8 mouse cellular contexts compared by ENCODE assay signal in the genomic region with DNA sequence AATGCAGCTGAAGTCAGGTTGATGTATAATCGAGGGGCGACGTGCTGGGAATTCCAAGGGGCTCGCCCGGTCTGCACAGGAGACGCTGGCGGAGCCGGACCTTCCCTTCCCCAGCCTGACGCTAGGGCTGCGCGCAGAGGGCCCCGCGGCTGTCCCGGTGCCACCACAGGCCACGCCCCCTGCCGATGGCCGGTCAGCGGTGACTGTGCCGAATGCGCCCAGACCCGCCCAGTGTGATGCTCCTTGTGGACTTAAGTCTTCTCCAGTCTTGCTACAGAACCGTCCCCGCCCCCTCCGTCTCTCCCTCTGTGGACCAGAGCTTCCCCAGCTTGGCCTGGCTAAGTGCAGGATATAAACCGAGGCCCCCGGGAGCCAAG. TPM values are rescaled to one million over a fixed set of nuclear protein-coding genes. Genes with fewer than 3 reads are reported as not detected.
DNase-seq lines count a peak whose midpoint lies in the region; ATAC-seq lines count a peak whose summit lies in the region.

No protein-coding gene starts in this region.

- H3K4me3 ChIP-seq in brown adipose tissue, adult 24 weeks (ENCODE audit: insufficient read depth, low read depth, low read length), result peak overlapping the region; percentile 64
- peak overlapping the region; percentile 48 to 84 for H3K4me3 ChIP-seq in heart, embryonic 14.5 days (ENCODE audit: control insufficient read depth in 1 of 2, insufficient read depth in 1 of 2, low read depth in 1 of 2, low read length in 2 of 2)
- peak overlapping the region; percentile 83 for H3K4me3 ChIP-seq in liver, embryonic 13.5 days (replicated peaks)
- H3K4me3 ChIP-seq in stomach, embryonic 16.5 days (replicated peaks; ENCODE audit: low read length), result peak overlapping the region; percentile 59

- peak; percentile 76 for ATAC-seq in erythroid progenitor cell, adult 5-6 weeks (replicated peaks; ENCODE audit: low FRiP score, poor library complexity, severe bottlenecking)
- peak; percentile 87 for ATAC-seq in heart, embryonic 14.5 days (ENCODE audit: insufficient number of reproducible peaks, insufficient read depth, low FRiP score, low read depth)
- peak; percentile 86 for ATAC-seq in liver, embryonic 13.5 days (ENCODE audit: low read depth)
- peak; percentile 89 for ATAC-seq in stomach, embryonic 16.5 days (ENCODE audit: insufficient read depth, low FRiP score)

- no peaks in the 10 kb centered on the region for H3K9me3 ChIP-seq in heart, embryonic 14.5 days (ENCODE audit: control insufficient read depth, low read length)
- no peaks in the 10 kb centered on the region for H3K9me3 ChIP-seq in liver, embryonic 13.5 days (replicated peaks)
- H3K9me3 ChIP-seq in stomach, embryonic 16.5 days (replicated peaks; ENCODE audit: control insufficient read depth, low read length), result no peaks in the 10 kb centered on the region

- DNase-seq in B cell, adult 2 months, result peak; percentile 65 to 69
- DNase-seq in kidney, postnatal 14 days, result peak; percentile 95
- DNase-seq in liver, embryonic 13.5 days, result peak; percentile 90
- DNase-seq in neural tube, embryonic 10.5 days (ENCODE audit: extremely low spot score, low spot score), result peak; percentile 94

- peak overlapping the region; percentile 59 for H3K4me2 ChIP-seq in heart, embryonic 14.5 days (ENCODE audit: low read length)
- peak overlapping the region; percentile 99 for H3K4me2 ChIP-seq in liver, embryonic 13.5 days
- H3K4me2 ChIP-seq in stomach, embryonic 16.5 days (ENCODE audit: low read depth, low read length), result peak overlapping the region; percentile 69

- under 1% methylated on average over 25 of the region's 26 CpGs for WGBS in heart, embryonic 14.5 days
- WGBS in liver, embryonic 13.5 days (ENCODE audit: insufficient replicate concordance), result under 1% methylated on average over 26 of the region's 26 CpGs
- 0% methylated on average over 26 of the region's 26 CpGs for WGBS in stomach, embryonic 16.5 days

- H3K36me3 ChIP-seq in heart, embryonic 14.5 days (ENCODE audit: control insufficient read depth, insufficient read depth, low read length), result peaks cover 14% of the 10 kb centered on the region
- no peaks in the 10 kb centered on the region for H3K36me3 ChIP-seq in liver, embryonic 13.5 days
- H3K36me3 ChIP-seq in stomach, embryonic 16.5 days (ENCODE audit: control insufficient read depth, insufficient read depth, low read length), result no peaks in the 10 kb centered on the region

- H3K27ac ChIP-seq in brown adipose tissue, adult 24 weeks (replicated peaks; ENCODE audit: low read depth, low read length), result peak overlapping the region; percentile 57; the same call in 1 of the 2 replicates
- peak overlapping the region; percentile 77 to 91 for H3K27ac ChIP-seq in heart, embryonic 14.5 days (replicated peaks in 1 of 2; ENCODE audit: control insufficient read depth in 1 of 2, insufficient read depth in 1 of 2, low read depth in 2 of 2, low read length in 2 of 2)
- H3K27ac ChIP-seq in liver, embryonic 13.5 days, result peak overlapping the region; percentile 93
- peak overlapping the region; percentile 91 for H3K27ac ChIP-seq in stomach, embryonic 16.5 days (ENCODE audit: low read length)

- peaks cover 7% of the 10 kb centered on the region for H3K4me1 ChIP-seq in brown adipose tissue, adult 24 weeks (ENCODE audit: control insufficient read depth, insufficient read depth, insufficient read length, low read length)
- peaks cover 27 to 44% of the 10 kb centered on the region in 2 experiments for H3K4me1 ChIP-seq in heart, embryonic 14.5 days (ENCODE audit: control insufficient read depth in 2 of 2, insufficient read depth in 2 of 2, low read length in 2 of 2)
- H3K4me1 ChIP-seq in liver, embryonic 13.5 days (replicated peaks), result peaks cover 84% of the 10 kb centered on the region
- peaks cover 39% of the 10 kb centered on the region for H3K4me1 ChIP-seq in stomach, embryonic 16.5 days (ENCODE audit: control insufficient read depth, insufficient read depth, low read length)

- peak overlapping the region; percentile 73 for H3K9ac ChIP-seq in heart, embryonic 14.5 days (ENCODE audit: low read length)
- peak overlapping the region; percentile 82 for H3K9ac ChIP-seq in liver, embryonic 13.5 days
- peak overlapping the region; percentile 82 for H3K9ac ChIP-seq in stomach, embryonic 16.5 days (ENCODE audit: low read length)

- H3K27me3 ChIP-seq in heart, embryonic 14.5 days (ENCODE audit: control insufficient read depth, insufficient read depth, low read length), result no peaks in the 10 kb centered on the region
- peaks cover 54% of the 10 kb centered on the region for H3K27me3 ChIP-seq in liver, embryonic 13.5 days
- H3K27me3 ChIP-seq in stomach, embryonic 16.5 days (ENCODE audit: control insufficient read depth, insufficient read depth, low read length), result no peaks in the 10 kb centered on the region

RNA-seq across cellular contexts. Expression of a gene that starts 0.5 kb away (rescaled TPM):
- polyA plus RNA-seq in brown adipose tissue, adult 24 weeks (2012; ENCODE audit: insufficient read depth, insufficient read length, missing spikeins), result 9.5 and 18.5 TPM in 2 replicates
- total RNA-seq in erythroid progenitor cell, adult 5-6 weeks (2015; ENCODE audit: low replicate concordance), result 107 and 119 TPM in 2 replicates
- total RNA-seq in erythroid progenitor cell, adult 5-6 weeks (2017; ENCODE audit: low replicate concordance), result 52.9 and 82.3 TPM in 2 replicates
- polyA plus RNA-seq in heart, embryonic 14.5 days (2014; fragmentation: Nextera tagmentation; extraction: Ambion mirVana), result 44.1 and 47.0 TPM in 2 replicates
- 8.5 and 8.7 TPM in 2 replicates for polyA plus RNA-seq in liver, embryonic 13.5 days (2015; fragmentation: Nextera tagmentation; extraction: Ambion mirVana)
- polyA plus RNA-seq in stomach, embryonic 16.5 days (2015; fragmentation: Nextera tagmentation; extraction: Ambion mirVana), result 62.8 and 63.6 TPM in 2 replicates

RNA-seq across cellular contexts. Expression of a gene that starts 2.8 kb away (rescaled TPM):
- 6.1 and 11.7 TPM in 2 replicates for polyA plus RNA-seq in brown adipose tissue, adult 24 weeks (2012; ENCODE audit: insufficient read depth, insufficient read length, missing spikeins)
- 32.8 and 101 TPM in 2 replicates for total RNA-seq in erythroid progenitor cell, adult 5-6 weeks (2015; ENCODE audit: low replicate concordance)
- 71.3 and 108 TPM in 2 replicates for total RNA-seq in erythroid progenitor cell, adult 5-6 weeks (2017; ENCODE audit: low replicate concordance)
- polyA plus RNA-seq in heart, embryonic 14.5 days (2014; fragmentation: Nextera tagmentation; extraction: Ambion mirVana), result 0.84 and 1.4 TPM in 2 replicates
- polyA plus RNA-seq in liver, embryonic 13.5 days (2015; fragmentation: Nextera tagmentation; extraction: Ambion mirVana), result 5.5 and 5.9 TPM in 2 replicates
- polyA plus RNA-seq in stomach, embryonic 16.5 days (2015; fragmentation: Nextera tagmentation; extraction: Ambion mirVana), result 1.4 and 2.3 TPM in 2 replicates

RNA-seq across cellular contexts. Expression of a gene that starts 5.3 kb away (rescaled TPM):
- 1.9 and 5.5 TPM in 2 replicates for polyA plus RNA-seq in brown adipose tissue, adult 24 weeks (2012; ENCODE audit: insufficient read depth, insufficient read length, missing spikeins)
- total RNA-seq in erythroid progenitor cell, adult 5-6 weeks (2015; ENCODE audit: low replicate concordance), result 12.2 and 17.3 TPM in 2 replicates
- 13.1 and 16.0 TPM in 2 replicates for total RNA-seq in erythroid progenitor cell, adult 5-6 weeks (2017; ENCODE audit: low replicate concordance)
- 0.84 and 1.4 TPM in 2 replicates for polyA plus RNA-seq in heart, embryonic 14.5 days (2014; fragmentation: Nextera tagmentation; extraction: Ambion mirVana)
- 0.89 and 1.0 TPM in 2 replicates for polyA plus RNA-seq in liver, embryonic 13.5 days (2015; fragmentation: Nextera tagmentation; extraction: Ambion mirVana)
- 2.3 and 2.4 TPM in 2 replicates for polyA plus RNA-seq in stomach, embryonic 16.5 days (2015; fragmentation: Nextera tagmentation; extraction: Ambion mirVana)

RNA-seq across cellular contexts. Expression of a gene that starts 17.9 kb away (rescaled TPM):
- 9.9 and 25.7 TPM in 2 replicates for polyA plus RNA-seq in brown adipose tissue, adult 24 weeks (2012; ENCODE audit: insufficient read depth, insufficient read length, missing spikeins)
- 4.2 and 7.2 TPM in 2 replicates for total RNA-seq in erythroid progenitor cell, adult 5-6 weeks (2015; ENCODE audit: low replicate concordance)
- total RNA-seq in erythroid progenitor cell, adult 5-6 weeks (2017; ENCODE audit: low replicate concordance), result 3.2 and 5.9 TPM in 2 replicates
- polyA plus RNA-seq in heart, embryonic 14.5 days (2014; fragmentation: Nextera tagmentation; extraction: Ambion mirVana), result 6.1 and 6.5 TPM in 2 replicates
- 0.08 TPM in 1 of 2 replicates, not detected in the other for polyA plus RNA-seq in liver, embryonic 13.5 days (2015; fragmentation: Nextera tagmentation; extraction: Ambion mirVana)
- polyA plus RNA-seq in stomach, embryonic 16.5 days (2015; fragmentation: Nextera tagmentation; extraction: Ambion mirVana), result 3.6 and 5.4 TPM in 2 replicates

RNA-seq across cellular contexts. Expression of a gene that starts 36.8 kb away (rescaled TPM):
- 7.8 and 8.7 TPM in 2 replicates for polyA plus RNA-seq in brown adipose tissue, adult 24 weeks (2012; ENCODE audit: insufficient read depth, insufficient read length, missing spikeins)
- total RNA-seq in erythroid progenitor cell, adult 5-6 weeks (2015; ENCODE audit: low replicate concordance), result 36.9 and 45.8 TPM in 2 replicates
- 23.7 and 40.3 TPM in 2 replicates for total RNA-seq in erythroid progenitor cell, adult 5-6 weeks (2017; ENCODE audit: low replicate concordance)
- polyA plus RNA-seq in heart, embryonic 14.5 days (2014; fragmentation: Nextera tagmentation; extraction: Ambion mirVana), result 13.5 and 15.3 TPM in 2 replicates
- 4.0 and 4.1 TPM in 2 replicates for polyA plus RNA-seq in liver, embryonic 13.5 days (2015; fragmentation: Nextera tagmentation; extraction: Ambion mirVana)
- polyA plus RNA-seq in stomach, embryonic 16.5 days (2015; fragmentation: Nextera tagmentation; extraction: Ambion mirVana), result 27.7 and 36.6 TPM in 2 replicates

Comparison
In these comparisons a context has a peak if more than half of its experiments do, and no peak if none do; other contexts are left out.
1. Peak in every context shown above with its lines: DNase-seq, ATAC-seq, H3K4me3 ChIP-seq and H3K27ac ChIP-seq.